Mouse (Mus musculus) hindbrain, postnatal 0 days (tissue): ENCODE data around the gene Gm5105. TPM values are rescaled to one million over a fixed set of nuclear protein-coding genes. Genes with fewer than 3 reads are reported as not detected.

Experiments
- ATAC-seq: fragments of 200-750 bp; cut with Nextera tagmentation; 2 replicates; pipeline ENCODE4 v1.8.0; 2017; ENCODE audit warnings: mild to moderate bottlenecking, moderate TSS enrichment, moderate library complexity
- DNase-seq: peaks from one replicate; pipeline ENCODE4 v3.0.0-alpha.2; 2015; ENCODE audit warnings: low spot score
- H3K27ac ChIP-seq: fragments of 300-500 bp; sonication (generic); 2 replicates; pipeline ENCODE4 v1.5.1; 2014; ENCODE audit warnings: mild to moderate bottlenecking
- H3K27me3 ChIP-seq: fragments of 300-500 bp; sonication (generic); 2 replicates; pipeline ENCODE4 v1.6.1; 2014; ENCODE audit warnings: low read length, mixed read lengths; ENCODE audit not compliant: insufficient read depth
- H3K36me3 ChIP-seq: fragments of 300-500 bp; sonication (generic); 2 replicates; pipeline ENCODE4 v1.6.1; 2014; ENCODE audit warnings: low read length, mixed read lengths; ENCODE audit not compliant: insufficient read depth
- H3K4me1 ChIP-seq: fragments of 300-500 bp; sonication (generic); 2 replicates; pipeline ENCODE4 v1.6.1; 2014; ENCODE audit warnings: antibody characterized with exemption, low read length, mixed read lengths; ENCODE audit not compliant: insufficient read depth
- H3K4me2 ChIP-seq: fragments of 300-500 bp; sonication (generic); 2 replicates; pipeline ENCODE4 v1.6.1; 2014; ENCODE audit warnings: low read depth, mild to moderate bottlenecking, low read length, moderate library complexity, mixed read lengths
- H3K4me3 ChIP-seq: fragments of 300-500 bp; sonication (generic); 2 replicates; pipeline ENCODE4 v1.5.1; 2014; ENCODE audit warnings: low read length
- H3K9ac ChIP-seq: fragments of 300-500 bp; sonication (generic); replicated peaks from 2 replicates; pipeline ENCODE4 v1.6.1; 2014; ENCODE audit warnings: mild to moderate bottlenecking, low read length, moderate library complexity, mixed read lengths
- H3K9me3 ChIP-seq: fragments of 300-500 bp; sonication (generic); 2 replicates; pipeline ENCODE4 v1.6.1; 2016; ENCODE audit warnings: low read length, mixed read lengths
- CTCF ChIP-seq: IDR thresholded peaks from 2 replicates; pipeline ENCODE4 v1.5.1; 2016; ENCODE audit warnings: antibody characterized with exemption, control low read depth, low read depth
- WGBS: fragments of 180-500 bp; shearing (Covaris S2); extraction: QIAGEN DNeasy Blood & Tissue Kit; methylation state at CpG from one replicate; pipeline ENCODE4 v1.1.7; 2014; 5-methylcytosine and 5-hydroxymethylcytosine counted together
- polyA plus RNA-seq: library from polyadenylated mRNA; unstranded; fragments of >200 nt; fragmentation: Nextera tagmentation; extraction: Ambion mirVana; gene quantifications from 2 replicates; pipeline ENCODE4 v1.2.1, GENCODE M21; 2015
- total RNA-seq: library from RNA; depleted of rRNA; stranded (reverse); fragments of >200 nt; gene quantifications from 2 replicates; pipeline ENCODE4 v1.2.3, GENCODE M21; 2014; rRNA removed

The Gm5105 gene
- total RNA-seq (not detected in 2 replicates), polyA plus RNA-seq (0.11 and 0.18 TPM in 2 replicates)

DNA sequence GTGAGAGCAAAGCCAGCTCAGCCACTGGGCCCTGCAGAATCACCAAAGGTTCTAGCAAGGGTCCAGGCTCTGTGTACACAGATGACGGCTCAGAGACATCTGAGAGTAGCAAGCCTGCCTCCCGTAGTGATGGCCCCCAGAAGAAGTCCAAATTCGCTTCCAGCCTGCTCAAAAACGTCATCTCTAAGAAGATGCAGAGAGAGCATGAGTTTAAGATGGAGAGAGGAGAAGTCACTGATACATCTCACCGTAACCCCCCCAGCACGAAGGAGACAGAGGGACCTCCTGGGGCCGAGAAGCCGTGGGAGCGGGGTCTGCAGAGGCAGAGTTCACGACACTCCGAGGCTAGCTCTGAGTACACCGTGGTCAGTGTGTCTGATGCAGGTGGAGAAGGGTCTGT is at the start of gene Gm5105:
Gene Gm5105 (minus strand): TSS at position 101 of the 400 bp plus-strand sequence.
- ATAC-seq, result no peak
- H3K27me3 ChIP-seq, result no peaks in the 10 kb centered on the region; the same call in 1 of the 2 replicates
- WGBS, result 90% methylated on average over 12 of the region's 12 CpGs
- H3K9me3 ChIP-seq, result no peaks in the 10 kb centered on the region
- no peak within 1 kb of the TSS; the same call in 1 of the 2 replicates for H3K4me3 ChIP-seq
- H3K27ac ChIP-seq, result no peak within 1 kb of the TSS
- 0 out of 2 replicates have a peak, but pooled peaks cover 5% of the 10 kb centered on the region for H3K4me1 ChIP-seq
- no peak for TF ChIP-seq CTCF
- H3K9ac ChIP-seq, result no peak within 1 kb of the TSS
- peak within 1 kb of the TSS; percentile 48 for H3K4me2 ChIP-seq
- no peak for DNase-seq
- H3K36me3 ChIP-seq, result no peaks in the 10 kb centered on the region

GRCm38 (mm10) chr3:138116871-138117270 is 49.7 kb upstream of the Gm5105 start:
- ATAC-seq, result no peak
- H3K4me1 ChIP-seq, result no peaks in the 10 kb centered on the region
- no peaks in the 10 kb centered on the region for H3K36me3 ChIP-seq
- H3K9ac ChIP-seq, result no peak overlapping the region
- TF ChIP-seq CTCF, result no peak
- no peaks in the 10 kb centered on the region for H3K27me3 ChIP-seq
- no peak overlapping the region for H3K4me2 ChIP-seq
- 92% methylated on average over 4 of the region's 4 CpGs for WGBS
- no peak overlapping the region for H3K4me3 ChIP-seq
- no peak overlapping the region for H3K27ac ChIP-seq
- H3K9me3 ChIP-seq, result no peaks in the 10 kb centered on the region
- DNase-seq, result no peak

GRCm38 (mm10) chr3:138114106-138114505 is 46.9 kb upstream of the Gm5105 start:
- TF ChIP-seq CTCF, result no peak

DNA sequence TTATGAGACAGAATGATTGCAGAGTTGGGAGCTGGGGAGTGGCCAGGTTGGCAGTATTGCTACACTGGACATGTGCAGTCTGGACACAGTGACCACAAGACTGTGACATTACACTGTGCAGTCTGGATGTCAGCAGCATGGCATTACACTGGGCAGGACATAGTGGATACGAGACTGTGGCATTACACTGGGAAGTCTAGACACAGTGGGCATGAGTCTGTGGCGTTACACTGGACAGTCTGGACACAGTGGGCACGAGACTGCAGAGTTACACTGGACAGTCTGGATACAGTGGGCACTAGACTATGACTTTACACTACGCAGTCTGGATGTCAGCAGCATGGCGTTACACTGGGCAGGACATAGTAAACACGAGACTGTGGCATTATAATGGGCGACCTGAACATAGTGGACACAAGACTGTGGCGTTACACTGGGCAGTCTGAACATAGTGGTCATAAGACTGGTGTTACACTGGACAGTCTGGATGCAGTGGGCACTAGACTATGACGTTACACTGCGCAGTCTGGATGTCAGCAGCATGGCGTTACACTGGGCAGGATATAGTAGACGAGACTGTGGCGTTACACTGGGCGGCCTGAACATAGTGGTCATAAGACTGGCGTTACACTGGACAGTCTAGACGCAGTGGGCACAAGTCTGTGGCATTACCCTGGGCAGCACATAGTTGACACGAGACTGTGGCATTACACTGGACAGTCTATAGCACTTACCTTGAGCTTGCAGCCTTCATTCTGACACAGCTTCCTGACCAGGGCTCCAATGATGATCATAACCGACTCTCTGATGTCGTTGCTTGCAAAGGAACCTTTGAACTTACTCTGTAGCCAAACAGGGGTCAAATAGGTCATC is 44.0 kb upstream of the Gm5105 start:
- no peak for DNase-seq
- TF ChIP-seq CTCF, result no peak
- H3K4me1 ChIP-seq, result no peaks in the 10 kb centered on the region
- no peaks in the 10 kb centered on the region for H3K9me3 ChIP-seq
- H3K4me2 ChIP-seq, result no peak overlapping the region
- no peak overlapping the region for H3K9ac ChIP-seq
- H3K4me3 ChIP-seq, result no peak overlapping the region
- ATAC-seq, result no peak
- H3K27me3 ChIP-seq, result no peaks in the 10 kb centered on the region
- H3K36me3 ChIP-seq, result no peaks in the 10 kb centered on the region
- H3K27ac ChIP-seq, result no peak overlapping the region
- WGBS, result 93% methylated on average over 19 of the region's 19 CpGs

More at GRCm38 (mm10) chr3:138114106-138114505, 46.9 kb upstream of the Gm5105 start:
- Histone ChIP-seq H3K27ac (no peak overlapping the region), H3K9ac (no peak overlapping the region), H3K4me3 (no peak overlapping the region), H3K36me3 (no peaks in the 10 kb centered on the region), H3K27me3 (no peaks in the 10 kb centered on the region), H3K4me1 (no peaks in the 10 kb centered on the region), H3K4me2 (no peak overlapping the region), H3K9me3 (no peaks in the 10 kb centered on the region)
- DNase-seq, result no peak
- no peak for ATAC-seq
- WGBS, result 82% methylated on average over 17 of the region's 17 CpGs

DNA sequence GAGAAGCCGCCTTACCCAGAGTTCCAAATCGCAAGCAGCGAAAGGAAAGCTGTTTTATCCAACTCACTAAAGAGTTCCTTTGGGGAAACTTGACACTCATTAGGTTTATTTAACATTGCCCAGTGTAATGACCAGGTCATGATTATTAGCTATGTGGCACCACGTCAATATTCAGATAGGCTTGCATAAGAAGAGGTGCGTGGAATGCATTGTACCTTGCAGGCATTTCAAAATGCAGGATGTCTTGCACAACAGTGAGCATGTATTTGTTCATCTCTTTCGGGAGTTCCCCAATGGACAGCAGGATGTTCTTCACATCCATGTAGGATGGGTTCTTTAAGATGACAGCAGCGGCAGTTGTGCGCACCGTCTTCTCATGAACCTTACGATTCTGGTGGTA is 39.7 kb upstream of the Gm5105 start:
- ATAC-seq, result no peak

DNA sequence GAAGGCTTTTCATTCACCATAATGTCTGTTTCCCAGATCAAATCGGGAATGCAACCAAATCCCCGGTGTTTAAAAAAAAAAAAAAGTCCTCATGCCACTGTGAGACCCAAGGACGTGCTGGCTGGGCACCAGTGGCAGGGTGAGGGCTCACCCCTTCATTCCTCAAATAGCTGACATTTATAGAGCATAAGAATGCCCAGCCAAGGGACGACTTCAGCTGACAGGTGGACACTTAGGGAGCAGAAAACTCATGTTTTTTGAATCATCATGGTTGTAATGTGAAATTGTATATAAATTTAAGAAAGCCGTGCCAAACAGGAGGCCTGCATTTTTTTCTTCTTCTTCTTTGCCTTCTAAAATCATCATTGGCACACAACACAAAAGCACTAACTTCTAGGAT is 37.9 kb upstream of the Gm5105 start:
- WGBS, result 66% methylated on average over 5 of the region's 5 CpGs
- TF ChIP-seq CTCF, result no peak
- H3K4me3 ChIP-seq, result no peak overlapping the region
- H3K4me2 ChIP-seq, result no peak overlapping the region
- H3K9me3 ChIP-seq, result no peaks in the 10 kb centered on the region
- ATAC-seq, result no peak
- DNase-seq, result no peak
- H3K36me3 ChIP-seq, result no peaks in the 10 kb centered on the region
- no peak overlapping the region for H3K9ac ChIP-seq
- H3K4me1 ChIP-seq, result no peaks in the 10 kb centered on the region
- no peaks in the 10 kb centered on the region for H3K27me3 ChIP-seq
- H3K27ac ChIP-seq, result no peak overlapping the region

More for the DNA sequence above, 39.7 kb upstream of the Gm5105 start:
- Histone ChIP-seq H3K9me3 (no peaks in the 10 kb centered on the region), H3K4me2 (no peak overlapping the region), H3K36me3 (no peaks in the 10 kb centered on the region), H3K9ac (no peak overlapping the region), H3K27ac (no peak overlapping the region), H3K4me1 (no peaks in the 10 kb centered on the region), H3K27me3 (no peaks in the 10 kb centered on the region), H3K4me3 (no peak overlapping the region)
- TF ChIP-seq CTCF, result no peak
- 97% methylated on average over 10 of the region's 10 CpGs for WGBS
- no peak for DNase-seq

GRCm38 (mm10) chr3:138103690-138104089 is 36.5 kb upstream of the Gm5105 start:
- Histone ChIP-seq H3K4me3 (no peak overlapping the region), H3K9me3 (no peaks in the 10 kb centered on the region), H3K9ac (no peak overlapping the region), H3K36me3 (no peaks in the 10 kb centered on the region), H3K27me3 (no peaks in the 10 kb centered on the region), H3K4me1 (no peaks in the 10 kb centered on the region), H3K4me2 (no peak overlapping the region), H3K27ac (no peak overlapping the region)
- WGBS, result 89% methylated on average over 4 of the region's 4 CpGs
- ATAC-seq, result no peak
- no peak for DNase-seq
- no peak for TF ChIP-seq CTCF
